Mouse (Mus musculus) bone marrow, adult 2 months (tissue): ENCODE data around the gene Gzmm.

Experiments
- CTCF ChIP-seq: fragments of 200-500 bp; IDR thresholded peaks from 2 replicates; pipeline ENCODE4 v1.5.1; 2011; ENCODE audit warnings: low read length, control low read depth; ENCODE audit not compliant: control insufficient read depth, insufficient read depth
- POLR2A ChIP-seq: fragments of 200-500 bp; IDR thresholded peaks from 2 replicates; pipeline ENCODE4 v1.6.1; 2011; ENCODE audit warnings: low read depth, mild to moderate bottlenecking, control low read depth, low read length, borderline replicate concordance; ENCODE audit not compliant: control insufficient read depth

- no peak for TF ChIP-seq POLR2A
- no peak for TF ChIP-seq CTCF
These were observed 4.8 kb upstream of the Gzmm start for GRCm38 (mm10) chr10:79683726-79684640.
